Mouse (Mus musculus): ENCODE data around the gene Ccdc83. TPM values are rescaled to one million over a fixed set of nuclear protein-coding genes. Genes with fewer than 3 reads are reported as not detected.
"Not testable (repeated sequence)": the region's sequence is repeated elsewhere in the genome, so short reads cannot be mapped to it uniquely, and the experiment has no call there.

The Ccdc83 gene
- total RNA-seq, 4 experiments from 2014 or later: not detected

DNA sequence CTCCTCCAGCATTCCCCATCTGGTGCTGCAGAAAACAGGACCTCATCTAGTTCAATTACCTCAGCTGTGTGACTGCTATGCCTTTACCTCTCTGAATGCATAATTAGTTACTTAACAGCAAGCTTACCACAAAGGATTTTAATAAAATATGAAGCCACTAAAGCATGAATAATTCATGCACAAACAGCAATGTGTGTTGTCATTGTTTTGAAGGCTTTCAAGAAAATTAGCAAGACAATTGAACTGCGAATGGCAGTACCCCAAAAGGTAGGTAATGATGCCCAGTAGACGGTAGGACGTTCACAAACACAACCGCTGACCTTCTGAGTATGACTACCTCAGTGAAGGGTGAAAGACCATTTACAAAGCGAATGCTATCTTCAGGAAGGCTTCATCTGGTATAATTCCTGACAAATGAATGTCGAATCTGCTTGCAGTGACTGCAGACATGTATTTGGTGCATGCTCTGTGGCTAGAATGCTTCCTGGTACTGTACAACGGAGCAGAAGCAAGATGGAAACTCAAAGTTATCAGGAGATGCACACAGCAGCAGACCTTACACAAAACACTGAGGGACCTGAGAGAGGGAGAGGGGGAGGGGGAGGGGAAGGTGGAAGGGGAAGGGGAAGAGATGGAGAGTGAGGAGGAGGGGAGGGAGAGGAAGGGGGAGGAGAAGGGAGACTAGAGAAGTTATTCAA, 3.5 kb downstream of the Ccdc83 start:
- DNase-seq (ENCODE audit: low spot score in 2 of 2): no peak

DNA sequence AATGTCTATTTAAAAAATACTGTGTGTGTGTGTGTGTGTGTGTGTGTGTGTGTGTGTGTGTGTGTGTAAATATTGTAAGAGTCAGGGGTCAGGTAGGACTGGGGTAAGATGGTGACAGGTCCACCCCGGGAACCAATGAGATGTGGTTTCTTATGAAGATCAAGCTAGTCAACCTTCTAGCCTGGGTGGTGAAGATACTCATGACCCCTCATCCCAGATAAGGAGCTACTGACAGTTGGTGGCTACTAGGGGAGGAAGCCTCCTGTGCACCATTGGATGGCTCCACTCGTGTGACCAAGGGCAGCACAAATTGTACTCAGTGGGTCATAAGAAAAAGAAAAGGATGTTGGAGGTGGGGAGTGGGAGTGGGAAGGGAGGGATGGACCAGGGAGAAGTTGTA, 5.7 kb downstream of the Ccdc83 start:
- DNase-seq (ENCODE audit: low spot score in 2 of 2): no peak

DNA sequence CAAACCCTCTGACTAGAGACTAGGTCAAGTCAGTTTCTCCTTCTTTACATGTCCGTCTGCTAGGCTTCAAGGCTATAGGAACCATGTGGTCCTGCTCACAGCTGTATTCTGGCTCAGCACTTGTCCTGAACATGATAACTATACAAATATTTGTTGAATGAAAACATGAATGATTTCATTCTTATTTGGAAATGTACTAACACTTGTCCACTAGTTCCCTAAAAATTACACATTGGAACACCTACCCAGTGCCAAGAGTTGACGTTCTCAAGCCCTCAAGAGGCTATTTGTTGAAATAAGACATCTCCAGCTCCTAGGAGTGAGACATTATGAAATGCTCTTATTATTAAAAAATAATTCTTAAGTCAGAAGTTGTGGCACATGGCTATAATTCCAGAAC, 6.9 kb downstream of the Ccdc83 start:
- no peak for DNase-seq (ENCODE audit: low spot score in 2 of 2)

DNA sequence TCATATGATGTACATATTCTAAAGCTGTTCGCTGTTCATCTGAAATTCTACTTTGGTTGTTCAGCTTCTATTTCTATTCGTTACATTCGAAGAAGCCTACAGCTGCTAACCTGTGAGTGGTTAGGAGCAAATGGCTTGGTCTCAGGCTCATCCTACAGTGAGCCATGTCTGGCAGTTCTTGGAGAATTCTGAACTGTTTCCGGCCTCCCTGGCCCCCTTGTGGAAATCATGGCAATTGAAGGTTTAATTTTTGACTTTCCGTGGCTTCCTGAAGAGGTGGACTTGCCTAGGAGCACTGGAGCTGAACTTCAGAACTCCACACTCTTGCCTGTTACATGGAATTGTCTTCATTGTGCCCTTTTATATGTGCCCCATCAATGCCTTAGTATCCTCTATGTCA, 12.6 kb downstream of the Ccdc83 start:
- no peak for DNase-seq (ENCODE audit: low spot score in 2 of 2)

DNA sequence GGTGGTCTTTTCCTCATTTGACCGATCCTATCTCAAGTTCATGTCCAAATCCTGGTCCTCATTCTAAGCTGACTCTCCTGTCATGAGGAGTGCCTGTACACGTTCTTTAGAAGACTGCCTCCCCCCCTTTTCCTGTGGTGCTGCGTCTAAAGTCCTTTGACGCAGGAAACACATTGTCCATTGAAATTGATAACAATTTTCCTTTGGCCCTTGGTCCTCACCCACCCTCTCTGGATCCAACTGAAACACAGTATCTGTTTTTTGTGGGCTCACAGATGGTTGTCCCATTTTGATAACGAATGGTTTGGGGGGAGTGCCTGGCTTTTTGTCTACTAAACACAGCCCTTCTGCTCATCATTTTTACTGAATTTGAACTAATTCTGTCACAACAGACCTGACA, 21.9 kb downstream of the Ccdc83 start:
- DNase-seq (ENCODE audit: low spot score in 2 of 2): no peak

DNA sequence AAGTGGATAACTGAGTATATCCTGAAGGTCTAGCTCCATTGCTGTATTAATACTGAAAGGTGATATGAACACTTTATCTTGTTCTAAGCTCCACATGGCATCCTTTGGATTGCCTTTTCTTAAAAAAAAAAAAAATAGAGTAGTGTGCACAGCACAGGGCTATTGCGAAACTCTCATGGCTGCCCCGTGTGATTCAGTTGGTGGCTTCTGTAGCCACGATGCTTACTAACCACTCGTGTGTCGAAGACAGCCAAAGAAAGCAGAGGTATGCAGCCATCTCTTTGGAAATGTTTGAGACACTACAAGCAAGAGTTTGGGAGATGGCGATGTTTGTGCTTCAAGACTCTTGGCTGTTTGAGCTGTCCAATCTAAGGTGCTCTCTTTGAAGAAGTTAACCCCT, 22.4 kb downstream of the Ccdc83 start:
- DNase-seq (ENCODE audit: low spot score in 2 of 2): no peak

DNA sequence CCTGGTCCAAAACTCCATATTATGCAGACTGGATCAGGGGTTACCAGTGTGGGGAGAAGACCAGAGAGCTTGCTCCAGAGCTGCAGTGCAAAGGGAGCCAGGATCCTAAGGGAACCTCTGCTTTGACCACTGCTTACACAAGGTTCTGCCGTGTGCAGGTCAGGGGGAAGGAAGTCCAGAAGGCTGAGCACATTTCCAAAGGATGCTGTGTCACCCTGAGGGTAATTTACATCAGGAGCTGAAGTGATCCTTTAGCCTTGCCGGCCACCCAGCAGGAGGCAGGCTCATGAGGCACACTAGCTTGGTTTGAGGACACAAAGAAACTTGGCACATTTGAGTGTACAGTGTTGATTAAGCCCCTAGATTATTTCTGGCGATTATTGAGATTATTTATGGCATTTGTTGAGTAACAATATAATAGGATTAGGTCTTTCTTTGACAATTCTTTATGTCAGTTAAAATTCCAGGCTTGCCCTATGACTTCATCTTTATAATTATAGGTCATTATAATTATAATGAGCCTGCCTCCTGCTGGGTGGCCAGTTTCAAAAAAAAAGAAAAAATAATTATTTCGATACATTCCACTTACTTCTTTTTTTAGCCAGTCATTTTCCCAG, 29.2 kb downstream of the Ccdc83 start:
- DNase-seq (ENCODE audit: low spot score in 2 of 2): no peak

DNA sequence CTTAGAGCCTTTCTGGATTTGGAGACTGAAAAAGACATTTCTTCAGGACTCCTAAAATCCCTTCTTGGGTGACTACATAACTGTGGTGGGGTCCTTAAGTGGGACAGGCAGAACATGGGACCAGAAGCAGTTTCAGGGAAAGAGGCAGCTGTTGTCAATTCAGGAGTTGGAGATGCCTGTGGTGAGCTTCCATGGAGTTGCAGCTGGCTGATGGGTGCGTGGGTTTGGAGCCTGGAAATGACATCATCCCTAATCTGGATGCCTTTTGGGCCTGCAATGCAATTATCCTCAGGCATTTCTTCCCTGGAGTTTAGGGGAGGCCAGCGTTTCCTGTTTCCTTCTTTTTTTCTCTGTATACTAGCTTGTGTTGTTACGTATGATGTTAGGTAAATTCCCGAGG, 31.7 kb downstream of the Ccdc83 start:
- DNase-seq (ENCODE audit: low spot score in 2 of 2): no peak

DNA sequence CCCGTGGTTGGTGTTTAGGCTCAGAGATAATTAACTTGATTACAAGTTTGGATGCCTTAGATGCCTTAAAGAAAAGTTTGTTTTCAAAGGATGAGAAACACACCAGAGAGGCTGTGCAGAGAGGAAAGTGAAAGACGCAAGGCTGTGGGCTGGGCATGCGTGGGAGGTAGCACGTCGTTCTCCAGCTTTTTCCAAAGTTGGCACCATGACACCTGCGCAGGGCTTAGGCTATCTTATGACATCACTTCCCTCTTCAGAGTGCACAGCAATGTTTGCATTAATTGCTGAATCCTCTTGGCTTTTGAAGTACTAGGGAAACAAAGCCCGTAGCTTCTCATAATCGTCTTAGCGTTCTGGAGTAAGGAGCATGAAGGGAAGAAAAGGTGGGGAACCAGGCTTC, 34.1 kb downstream of the Ccdc83 start:
- peak in 1 of 2 experiments; percentile 14 for DNase-seq (ENCODE audit: low spot score in 2 of 2)

DNA sequence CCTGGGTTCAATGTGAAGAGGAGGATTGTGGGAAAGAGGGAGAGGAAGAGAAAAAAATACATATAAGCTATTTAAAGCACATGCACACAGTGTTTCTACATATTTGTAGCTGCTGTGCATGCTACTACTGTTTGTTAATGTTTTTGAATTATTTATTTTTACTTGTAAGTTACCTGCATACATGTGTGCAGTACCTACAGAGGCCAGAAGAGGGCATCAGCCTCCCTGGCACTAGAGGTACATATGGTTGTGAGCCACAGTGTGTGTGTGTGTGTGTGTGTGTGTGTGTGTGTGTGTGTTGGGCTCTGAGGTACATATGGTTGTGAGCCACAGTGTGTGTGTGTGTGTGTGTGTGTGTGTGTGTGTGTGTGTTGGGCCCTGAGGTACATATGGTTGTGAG, 36.7 kb downstream of the Ccdc83 start:
- DNase-seq (ENCODE audit: low spot score in 2 of 2): not testable (repeated sequence)

DNA sequence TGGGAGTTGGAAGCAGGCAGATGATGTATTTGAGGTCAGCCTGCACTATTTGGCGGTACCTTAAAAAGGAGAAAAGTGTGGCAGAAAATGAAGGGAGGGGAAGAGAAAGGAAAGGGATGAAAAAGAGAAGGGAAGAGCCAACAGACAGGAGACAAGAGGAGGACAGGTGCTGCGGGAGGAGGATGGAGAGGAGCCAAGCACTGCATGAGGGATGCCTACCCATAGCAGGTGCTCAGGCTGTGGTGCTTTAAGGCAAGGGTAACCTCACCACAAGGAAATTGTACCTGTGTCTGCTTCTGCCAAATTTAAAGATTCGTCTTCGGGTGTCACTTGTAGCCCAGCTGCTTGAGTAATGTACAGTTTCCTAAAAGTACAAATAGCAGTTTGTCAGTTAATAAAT, 37.5 kb downstream of the Ccdc83 start:
- no peak for DNase-seq (ENCODE audit: low spot score in 2 of 2)

DNA sequence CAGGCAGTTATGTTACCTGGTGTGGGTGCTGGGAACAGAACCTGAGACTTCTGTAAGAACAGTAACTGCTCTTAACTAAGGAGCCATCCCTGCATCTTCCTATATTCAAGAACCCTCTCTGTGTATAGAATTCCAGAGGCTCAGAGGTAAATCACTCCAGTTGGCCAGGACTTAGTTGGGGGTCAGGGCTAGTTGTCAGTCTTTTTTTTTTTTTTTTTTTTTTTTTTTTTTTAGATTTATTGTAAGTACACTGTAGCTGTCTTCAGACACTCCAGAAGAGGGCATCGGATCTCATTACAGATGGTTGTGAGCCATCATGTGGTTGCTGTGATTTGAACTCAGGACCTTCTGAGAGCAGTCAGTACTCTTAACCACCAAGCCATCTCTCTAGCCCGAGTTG, 44.1 kb downstream of the Ccdc83 start:
- DNase-seq (ENCODE audit: low spot score in 2 of 2): no peak

DNA sequence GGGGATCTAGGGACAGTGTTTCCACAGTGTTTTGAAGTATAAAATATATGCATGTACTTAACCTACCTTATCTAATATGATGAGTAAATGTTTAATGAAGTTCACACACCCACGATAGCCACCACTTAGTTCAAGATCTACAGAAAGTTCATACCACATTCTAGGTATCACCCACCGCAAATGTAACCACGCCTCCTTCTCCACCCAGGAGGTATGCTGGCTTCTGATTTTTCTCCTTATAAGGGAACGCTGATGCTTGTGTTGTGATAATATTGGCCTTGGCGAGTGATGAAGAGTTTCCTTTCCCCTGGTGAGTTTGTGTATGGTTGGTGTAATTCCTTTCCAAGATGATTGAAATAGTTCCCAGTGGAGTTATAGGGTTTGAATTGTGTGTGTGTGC, 47.5 kb downstream of the Ccdc83 start:
- no peak for DNase-seq (ENCODE audit: low spot score in 2 of 2)

DNA sequence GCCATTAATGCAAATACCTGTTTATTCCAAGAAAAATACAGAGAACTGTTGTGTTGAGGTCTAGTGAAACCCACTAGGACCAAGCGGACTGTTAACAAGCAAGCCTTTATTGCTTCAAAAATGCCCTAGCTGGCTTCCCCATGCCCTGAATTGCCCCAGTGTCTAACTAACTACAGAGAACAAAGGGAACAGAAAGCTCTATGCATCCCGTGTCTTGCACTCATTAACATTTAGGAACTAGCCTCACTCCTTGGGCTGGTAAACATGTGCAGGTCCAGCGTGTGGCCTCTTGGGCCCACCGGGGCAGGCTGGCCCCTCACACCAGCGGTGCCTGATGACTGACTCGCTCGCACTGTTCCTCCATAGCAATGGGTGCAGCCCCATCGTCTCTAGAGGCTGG, 49.1 kb downstream of the Ccdc83 start:
- DNase-seq (ENCODE audit: low spot score in 2 of 2): peak; percentile 33 to 57

DNA sequence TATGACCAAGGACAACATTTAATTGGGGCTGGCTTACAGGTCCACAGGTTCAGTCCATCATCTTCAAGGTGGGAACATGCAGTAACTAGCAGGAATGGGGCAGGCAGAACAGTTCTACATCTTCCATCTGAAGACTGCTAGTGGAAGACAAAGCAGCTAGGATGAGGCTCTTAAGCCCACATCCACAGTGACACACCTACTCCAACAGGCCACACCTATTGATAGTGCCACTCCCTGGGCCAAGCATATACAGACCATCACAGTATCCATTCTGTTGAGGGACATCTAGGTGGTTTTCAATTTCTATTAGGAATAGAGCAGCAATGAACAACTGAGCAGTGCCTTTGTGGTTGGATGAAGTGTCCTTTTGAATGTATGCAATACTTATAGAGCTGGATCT, 54.6 kb downstream of the Ccdc83 start:
- DNase-seq (ENCODE audit: low spot score in 2 of 2): no peak

DNA sequence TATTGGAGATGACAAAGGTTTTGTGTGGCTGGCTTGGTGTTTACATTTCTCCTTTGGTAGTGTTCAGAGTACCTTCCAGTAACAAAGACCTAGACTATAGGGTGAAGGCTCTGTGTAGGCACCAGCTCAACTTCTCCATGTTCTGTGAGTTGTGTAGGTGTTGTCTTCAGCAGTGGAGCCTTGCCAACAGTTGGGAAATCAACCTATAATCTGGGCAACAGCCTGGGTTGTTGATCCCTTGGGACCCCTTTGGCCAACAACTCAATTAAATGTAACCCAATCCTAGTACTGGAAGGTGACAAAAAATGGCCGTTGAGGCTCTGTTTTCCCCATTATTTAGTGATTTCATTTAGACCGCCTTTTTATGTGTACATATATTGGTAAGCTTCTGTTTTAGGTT, 55.5 kb downstream of the Ccdc83 start:
- DNase-seq (ENCODE audit: low spot score in 2 of 2): no peak

DNA sequence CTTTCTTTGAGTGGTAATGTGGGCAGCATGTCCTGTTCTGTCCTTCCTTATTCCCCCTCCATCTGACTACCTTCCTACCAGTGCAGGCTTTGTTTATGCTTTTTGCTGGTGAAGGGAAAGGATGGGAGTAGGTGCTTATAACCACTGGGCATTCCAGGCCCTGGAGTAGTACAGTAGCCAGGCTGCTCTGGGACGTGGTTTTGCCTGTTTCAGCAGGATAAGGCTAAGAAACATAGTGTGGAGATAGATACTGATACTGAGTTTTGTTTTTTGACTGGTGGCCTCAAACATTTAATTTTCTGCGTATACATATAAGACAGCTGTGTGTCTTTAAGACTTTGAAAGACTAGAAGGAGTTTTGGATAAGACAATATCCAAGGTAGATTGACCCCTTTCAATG, 61.7 kb downstream of the Ccdc83 start:
- DNase-seq (ENCODE audit: low spot score in 2 of 2): no peak

DNA sequence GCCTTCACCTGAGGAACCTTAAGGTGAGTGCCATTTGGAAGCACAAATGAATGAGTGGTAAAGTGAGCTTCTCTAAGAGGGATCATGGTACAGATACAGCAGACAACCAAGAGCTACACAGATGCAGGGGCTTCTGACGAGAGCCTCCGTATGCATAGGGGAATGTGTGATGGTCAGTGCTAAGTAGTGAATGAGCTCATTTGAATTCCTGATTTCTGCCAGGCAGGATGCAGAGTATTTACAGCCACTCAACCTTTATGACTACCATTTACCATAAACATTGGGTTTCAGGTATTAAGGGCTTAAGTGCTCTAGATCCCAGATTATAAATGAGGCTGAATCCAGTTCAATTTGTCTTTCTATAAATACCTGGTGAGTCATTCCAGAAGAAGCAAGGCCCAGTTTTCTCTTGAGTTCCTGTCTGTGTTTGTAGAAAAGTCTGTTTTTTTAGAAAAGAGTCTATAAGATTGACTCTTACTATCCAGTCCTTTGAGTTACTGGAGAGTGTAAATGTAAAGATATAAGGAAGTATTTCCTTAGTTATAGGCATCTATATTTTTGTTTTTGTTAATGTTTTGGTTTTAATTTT, 63.6 kb downstream of the Ccdc83 start:
- no peak for DNase-seq (ENCODE audit: low spot score in 2 of 2)

DNA sequence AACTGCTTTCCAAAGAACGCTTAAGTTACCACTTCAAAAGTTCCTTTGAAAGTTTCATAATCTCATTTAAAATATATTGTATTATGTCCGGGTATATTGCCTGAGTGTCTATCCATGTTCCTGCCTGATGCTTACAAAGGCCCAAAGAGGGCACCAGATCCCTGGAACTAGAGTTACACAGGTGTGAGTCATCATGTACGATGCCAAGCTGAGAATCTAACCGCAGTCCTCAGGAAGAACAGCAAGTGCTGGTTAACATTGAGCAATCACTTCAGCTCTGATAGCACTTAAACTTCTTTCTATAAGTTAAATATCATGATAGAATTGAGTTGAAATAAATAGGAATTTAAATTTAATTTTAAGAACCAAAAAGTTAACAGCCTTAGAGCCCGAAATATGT, 65.3 kb downstream of the Ccdc83 start:
- no peak for DNase-seq (ENCODE audit: low spot score in 2 of 2)

DNA sequence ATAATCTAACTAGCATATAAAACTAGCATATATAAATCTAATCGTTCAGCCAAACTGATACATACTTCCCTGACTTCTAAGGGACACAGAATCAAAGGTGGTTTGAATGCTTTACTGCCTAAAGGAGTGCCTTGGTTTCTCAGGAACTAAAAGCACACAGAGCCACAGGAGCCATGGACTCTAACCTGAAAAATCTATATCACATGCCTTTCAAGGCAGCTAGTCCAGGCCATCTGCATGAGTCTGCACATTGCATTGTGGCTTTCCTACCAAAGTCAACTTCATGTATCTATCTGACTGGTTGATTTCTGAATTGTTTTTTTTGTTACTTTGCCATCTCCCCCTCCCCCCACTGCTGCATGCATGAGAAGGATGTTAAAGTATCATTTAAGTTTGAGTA, 84.9 kb downstream of the Ccdc83 start:
- no peak for DNase-seq (ENCODE audit: low spot score in 2 of 2)

DNA sequence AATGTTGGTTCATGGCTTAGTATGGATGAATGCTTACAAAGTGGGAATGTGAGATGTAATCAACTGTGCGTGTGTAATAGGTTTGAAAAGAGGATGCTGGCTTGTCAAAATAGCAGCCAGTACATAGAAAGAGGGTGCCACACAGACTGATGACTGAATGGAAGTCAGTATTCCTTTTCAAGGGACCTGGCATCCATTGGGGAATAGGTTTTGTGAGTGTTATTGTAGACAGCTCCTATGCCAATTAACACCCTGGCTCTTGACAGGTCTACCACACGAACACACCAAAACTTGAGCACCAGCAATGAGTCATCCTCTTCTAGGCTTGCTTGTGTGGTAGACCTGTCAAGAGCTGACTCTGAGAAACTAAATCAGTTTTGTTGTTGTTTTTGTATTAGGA, 90.0 kb downstream of the Ccdc83 start:
- no peak for DNase-seq (ENCODE audit: low spot score in 2 of 2)

All from layer of hippocampus, adult 8-10 months (tissue).